Mouse (Mus musculus) forebrain, postnatal 0 days (tissue): ENCODE measurements around the gene Mgat4e. TPM values are rescaled to one million over a fixed set of nuclear protein-coding genes. Genes with fewer than 3 reads are reported as not detected.
A peak's percentile ranks its signal among the peaks of the same experiment; 100 is the strongest.
"Not testable (repeated sequence)": the region's sequence is repeated elsewhere in the genome, so short reads cannot be mapped to it uniquely, and the experiment has no call there.

Experiments used
- ATAC-seq: fragments of 200-750 bp; cut with Nextera tagmentation; 2 replicates; pipeline ENCODE4 v1.8.0; 2017; ENCODE audit warnings: mild to moderate bottlenecking, moderate library complexity
- DNase-seq: peaks from one replicate; pipeline ENCODE4 v3.0.0-alpha.2; 2015
- H3K27ac ChIP-seq: fragments of 300-500 bp; sonication (generic); 2 replicates; pipeline ENCODE4 v1.5.1; 2014; ENCODE audit warnings: low read depth, mild to moderate bottlenecking, antibody characterized with exemption, low read length, moderate library complexity, mixed read lengths
- H3K27me3 ChIP-seq: fragments of 300-500 bp; sonication (generic); 2 replicates; pipeline ENCODE4 v1.6.1; 2014; ENCODE audit warnings: mild to moderate bottlenecking, low read length, mixed read lengths; ENCODE audit not compliant: insufficient read depth
- H3K36me3 ChIP-seq: fragments of 300-500 bp; sonication (generic); 2 replicates; pipeline ENCODE4 v1.6.1; 2014; ENCODE audit warnings: mild to moderate bottlenecking, moderate library complexity; ENCODE audit not compliant: insufficient read depth
- H3K4me1 ChIP-seq: fragments of 300-500 bp; sonication (generic); 2 replicates; pipeline ENCODE4 v1.6.1; 2014; ENCODE audit warnings: antibody characterized with exemption; ENCODE audit not compliant: insufficient read depth
- H3K4me2 ChIP-seq: fragments of 300-500 bp; sonication (generic); 2 replicates; pipeline ENCODE4 v1.6.1; 2014; ENCODE audit warnings: low read depth, mild to moderate bottlenecking, moderate library complexity
- H3K4me3 ChIP-seq: fragments of 300-500 bp; sonication (generic); 2 replicates; pipeline ENCODE4 v1.5.1; 2014; ENCODE audit warnings: low read depth, low read length, mixed read lengths
- H3K9ac ChIP-seq: fragments of 300-500 bp; sonication (generic); 2 replicates; pipeline ENCODE4 v1.6.1; 2014; ENCODE audit warnings: mild to moderate bottlenecking
- H3K9me3 ChIP-seq: fragments of 300-500 bp; sonication (generic); 2 replicates; pipeline ENCODE4 v1.6.1; 2016; ENCODE audit warnings: low read length
- CTCF ChIP-seq: sonication (generic); IDR thresholded peaks from 2 replicates; pipeline ENCODE4 v1.5.1; 2016; ENCODE audit warnings: antibody characterized with exemption, control low read depth, low read depth
- WGBS: fragments of 180-500 bp; shearing (Covaris S2); extraction: QIAGEN DNeasy Blood & Tissue Kit; methylation state at CpG from one replicate; pipeline ENCODE4 v1.1.7; 2014; 5-methylcytosine and 5-hydroxymethylcytosine counted together
- polyA plus RNA-seq: library from polyadenylated mRNA; unstranded; fragments of >200 nt; fragmentation: Nextera tagmentation; extraction: Ambion mirVana; gene quantifications from 2 replicates; pipeline ENCODE4 v1.2.1, GENCODE M21; 2015
- total RNA-seq: library from RNA; depleted of rRNA; stranded (reverse); fragments of >200 nt; gene quantifications from 2 replicates; pipeline ENCODE4 v1.2.3, GENCODE M21; 2014

The Mgat4e gene
- total and polyA plus RNA-seq, 2 experiments from 2014 or later: not detected

- H3K4me3 ChIP-seq: no peak overlapping the region
- H3K4me2 ChIP-seq: no peak overlapping the region
- no peak overlapping the region for H3K27ac ChIP-seq
- H3K4me1 ChIP-seq: no peaks in the 10 kb centered on the region
- no peak for ATAC-seq
- no peaks in the 10 kb centered on the region for H3K36me3 ChIP-seq
- H3K9ac ChIP-seq: no peak overlapping the region
- no peak for TF ChIP-seq CTCF
- no peaks in the 10 kb centered on the region for H3K27me3 ChIP-seq
- H3K9me3 ChIP-seq: no peaks in the 10 kb centered on the region
- DNase-seq: no peak
- WGBS: 97% methylated on average over 1 of the region's 1 CpGs
These were observed 14.4 kb downstream of the Mgat4e start for GRCm38 (mm10) chr1:134535054-134535453.

- H3K27me3 ChIP-seq, H3K4me1 ChIP-seq, ATAC-seq, H3K27ac ChIP-seq, DNase-seq, H3K4me2 ChIP-seq, H3K36me3 ChIP-seq, H3K9me3 ChIP-seq, H3K9ac ChIP-seq, H3K4me3 ChIP-seq: not testable (repeated sequence)
- 92% methylated on average over 10 of the region's 10 CpGs for WGBS
These were observed 15.8 kb downstream of the Mgat4e start for GRCm38 (mm10) chr1:134533710-134534109.

GRCm38 (mm10) chr1:134530618-134531017 is 18.9 kb downstream of the Mgat4e start:
- 22% methylated on average over 6 of the region's 6 CpGs for WGBS
- no peak for TF ChIP-seq CTCF
- no peaks in the 10 kb centered on the region for H3K9me3 ChIP-seq
- H3K36me3 ChIP-seq: no peaks in the 10 kb centered on the region
- H3K27me3 ChIP-seq: no peaks in the 10 kb centered on the region
- DNase-seq (no peak), ATAC-seq (peak; percentile 96)
- H3K4me1 ChIP-seq: no peaks in the 10 kb centered on the region
- H3K9ac ChIP-seq: no peak overlapping the region
- H3K4me3 ChIP-seq: no peak overlapping the region
- H3K4me2 ChIP-seq: no peak overlapping the region
- H3K27ac ChIP-seq: no peak overlapping the region

GRCm38 (mm10) chr1:134526752-134527151 is 22.7 kb downstream of the Mgat4e start:
- Histone ChIP-seq H3K9me3 (no peaks in the 10 kb centered on the region), H3K9ac (no peak overlapping the region), H3K4me3 (no peak overlapping the region), H3K4me2 (no peak overlapping the region), H3K36me3 (no peaks in the 10 kb centered on the region), H3K27ac (no peak overlapping the region), H3K4me1 (no peaks in the 10 kb centered on the region), H3K27me3 (no peaks in the 10 kb centered on the region)
- ATAC-seq: no peak
- TF ChIP-seq CTCF: no peak
- 86% methylated on average over 6 of the region's 6 CpGs for WGBS
- DNase-seq: no peak

- H3K4me1 ChIP-seq: no peaks in the 10 kb centered on the region
- H3K27ac ChIP-seq: no peak overlapping the region
- WGBS: 90% methylated on average over 1 of the region's 1 CpGs
- no peak for ATAC-seq
- no peaks in the 10 kb centered on the region for H3K27me3 ChIP-seq
- no peak for DNase-seq
- no peak overlapping the region for H3K4me2 ChIP-seq
- H3K9me3 ChIP-seq: no peaks in the 10 kb centered on the region
- no peak for TF ChIP-seq CTCF
- H3K36me3 ChIP-seq: no peaks in the 10 kb centered on the region
- no peak overlapping the region for H3K9ac ChIP-seq
- H3K4me3 ChIP-seq: no peak overlapping the region
These were observed 24.5 kb downstream of the Mgat4e start for GRCm38 (mm10) chr1:134525015-134525414.

- no peaks in the 10 kb centered on the region for H3K27me3 ChIP-seq
- no peaks in the 10 kb centered on the region for H3K9me3 ChIP-seq
- H3K4me1 ChIP-seq: no peaks in the 10 kb centered on the region
- H3K36me3 ChIP-seq: no peaks in the 10 kb centered on the region
- no peak overlapping the region for H3K4me3 ChIP-seq
- no peak for ATAC-seq
- no peak overlapping the region for H3K9ac ChIP-seq
- peak; percentile 40; the same call in 1 of the 2 replicates for TF ChIP-seq CTCF
- H3K4me2 ChIP-seq: no peak overlapping the region
- WGBS: 74% methylated on average over 5 of the region's 5 CpGs
- H3K27ac ChIP-seq: no peak overlapping the region
- no peak for DNase-seq
These were observed 25.1 kb downstream of the Mgat4e start for GRCm38 (mm10) chr1:134524424-134524823.

GRCm38 (mm10) chr1:134522325-134522724 is 27.2 kb downstream of the Mgat4e start:
- 65% methylated on average over 2 of the region's 2 CpGs for WGBS
- Histone ChIP-seq H3K4me2 (no peak overlapping the region), H3K9me3 (no peaks in the 10 kb centered on the region), H3K9ac (no peak overlapping the region), H3K4me3 (no peak overlapping the region), H3K4me1 (no peaks in the 10 kb centered on the region), H3K36me3 (no peaks in the 10 kb centered on the region), H3K27me3 (no peaks in the 10 kb centered on the region), H3K27ac (no peak overlapping the region)
- TF ChIP-seq CTCF: no peak
- ATAC-seq: no peak
- DNase-seq: no peak

GRCm38 (mm10) chr1:134521163-134521562 is 28.3 kb downstream of the Mgat4e start:
- no peaks in the 10 kb centered on the region for H3K9me3 ChIP-seq
- H3K36me3 ChIP-seq: no peaks in the 10 kb centered on the region
- TF ChIP-seq CTCF: no peak
- H3K4me3 ChIP-seq: no peak overlapping the region
- no peaks in the 10 kb centered on the region for H3K4me1 ChIP-seq
- no peak for DNase-seq
- no peak overlapping the region for H3K4me2 ChIP-seq
- H3K27ac ChIP-seq: no peak overlapping the region
- no peak overlapping the region for H3K9ac ChIP-seq
- ATAC-seq: no peak
- WGBS: 81% methylated on average over 7 of the region's 7 CpGs
- no peaks in the 10 kb centered on the region for H3K27me3 ChIP-seq
